Mouse (Mus musculus): ENCODE data around the gene Loxl3.

DNA sequence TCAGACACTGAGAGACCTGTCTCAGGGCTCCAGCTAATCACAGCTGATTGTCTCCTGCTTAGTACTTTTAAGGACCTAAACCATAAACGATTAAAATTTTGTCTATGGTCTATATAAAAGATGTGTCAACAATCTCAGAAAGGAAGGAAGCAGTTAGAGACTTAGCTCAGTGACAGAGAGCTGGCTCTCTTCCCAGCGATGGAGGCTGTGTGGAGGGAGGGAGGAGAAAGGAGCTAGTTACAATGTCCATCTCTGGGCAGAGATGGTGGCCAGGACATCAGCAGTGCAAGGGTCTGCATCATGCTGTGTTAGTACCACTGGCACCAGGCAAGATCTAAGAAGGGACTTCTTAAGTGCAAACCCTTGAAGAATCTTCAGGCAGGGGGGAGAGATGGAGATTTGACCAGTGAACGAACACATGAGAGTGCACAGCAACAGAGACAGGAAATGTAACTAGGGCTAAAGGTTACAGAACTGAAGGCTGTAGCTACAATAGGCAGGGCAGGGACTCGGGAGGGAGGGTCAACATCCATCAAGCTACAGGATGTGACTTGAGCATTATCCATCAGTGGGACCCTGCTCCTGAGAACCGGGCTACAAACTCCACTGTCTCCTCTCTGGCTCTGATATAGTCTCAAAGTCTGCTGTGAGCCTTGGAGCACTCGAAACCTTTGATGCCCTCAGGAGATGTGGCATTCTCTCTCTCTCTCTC lies 58.6 kb downstream of the Loxl3 start:
- TF ChIP-seq CTCF (IDR thresholded peaks at IDR 0.05; ENCODE audit: extremely low read depth, insufficient read depth, insufficient read length, insufficient replicate concordance) (no peak), POLR2A (IDR thresholded peaks at IDR 0.05; ENCODE audit: low read depth, low read length) (no peak)
